Mouse (Mus musculus) lung, postnatal 0 days (tissue): ENCODE data around the gene Fbxo9. TPM values are rescaled to one million over a fixed set of nuclear protein-coding genes. Genes with fewer than 3 reads are reported as not detected.
A peak's percentile ranks its signal among the peaks of the same experiment; 100 is the strongest.

ENCODE experiments used
- ATAC-seq: fragments of 200-750 bp; cut with Nextera tagmentation; 2 replicates; pipeline ENCODE4 v1.8.0; 2017; ENCODE audit warnings: moderate library complexity
- DNase-seq: peaks from one replicate; pipeline ENCODE4 v3.0.0-alpha.2; 2016; ENCODE audit warnings: low spot score
- H3K27ac ChIP-seq: fragments of 300-500 bp; sonication (generic); 2 replicates; pipeline ENCODE4 v1.5.1; 2014; ENCODE audit warnings: antibody characterized with exemption, mild to moderate bottlenecking, low read length, mixed read lengths
- H3K27me3 ChIP-seq: fragments of 300-500 bp; sonication (generic); replicated peaks from 2 replicates; pipeline ENCODE4 v1.6.1; 2014; ENCODE audit warnings: low read length, mixed read lengths; ENCODE audit not compliant: insufficient read depth
- H3K36me3 ChIP-seq: fragments of 300-500 bp; sonication (generic); 2 replicates; pipeline ENCODE4 v1.6.1; 2014; ENCODE audit warnings: low read length, mixed read lengths; ENCODE audit not compliant: insufficient read depth
- H3K4me1 ChIP-seq: fragments of 300-500 bp; sonication (generic); 2 replicates; pipeline ENCODE4 v1.6.1; 2014; ENCODE audit warnings: antibody characterized with exemption, low read depth, low read length, mixed read lengths; ENCODE audit not compliant: insufficient read depth
- H3K4me2 ChIP-seq: fragments of 300-500 bp; sonication (generic); replicated peaks from 2 replicates; pipeline ENCODE4 v1.6.1; 2014; ENCODE audit warnings: low read depth, mild to moderate bottlenecking, low read length, moderate library complexity, mixed read lengths
- H3K4me3 ChIP-seq: fragments of 300-500 bp; sonication (generic); 2 replicates; pipeline ENCODE4 v1.5.1; 2014; ENCODE audit warnings: low read depth, low read length
- H3K9ac ChIP-seq: fragments of 300-500 bp; sonication (generic); replicated peaks from 2 replicates; pipeline ENCODE4 v1.6.1; 2014; ENCODE audit warnings: low read depth, mild to moderate bottlenecking
- H3K9me3 ChIP-seq: fragments of 300-500 bp; sonication (generic); 2 replicates; pipeline ENCODE4 v1.6.1; 2016; ENCODE audit warnings: low read length, mixed read lengths
- CTCF ChIP-seq: IDR thresholded peaks from 2 replicates; pipeline ENCODE4 v1.5.1; 2016; ENCODE audit warnings: antibody characterized with exemption, mild to moderate bottlenecking
- EP300 ChIP-seq: IDR thresholded peaks from 2 replicates; pipeline ENCODE4 v1.6.1; 2016; ENCODE audit warnings: antibody characterized with exemption, mild to moderate bottlenecking, control low read depth
- WGBS: fragments of 180-500 bp; shearing (Covaris S2); extraction: QIAGEN DNeasy Blood & Tissue Kit; methylation state at CpG from one replicate; pipeline ENCODE4 v1.1.7; 2014; 5-methylcytosine and 5-hydroxymethylcytosine counted together
- polyA plus RNA-seq: library from polyadenylated mRNA; unstranded; fragments of >200 nt; fragmentation: Nextera tagmentation; extraction: Ambion mirVana; gene quantifications from 2 replicates; pipeline ENCODE4 v1.2.1, GENCODE M21; 2015

Fbxo9 gene
- polyA plus RNA-seq, 1 experiment from 2014 or later, result 59.9 TPM

DNA sequence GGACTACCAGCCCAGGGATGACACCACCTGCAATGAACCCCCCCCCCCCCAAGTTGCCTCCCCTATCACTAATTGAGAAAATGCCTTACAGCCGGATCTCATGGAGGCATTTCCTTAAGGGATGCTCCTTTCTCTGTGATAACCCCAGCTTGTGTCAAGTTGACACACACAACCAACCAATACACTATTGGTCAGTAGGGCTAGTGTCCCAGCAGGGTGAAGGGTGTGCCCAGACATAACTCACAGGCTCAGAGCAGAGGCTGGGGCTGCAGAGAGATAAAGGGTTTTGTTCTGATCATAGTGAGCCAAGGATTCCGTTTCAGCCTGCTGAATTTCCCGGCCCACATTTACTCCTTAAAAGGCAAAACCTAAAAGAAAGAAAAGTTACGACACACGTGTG lies 38.4 kb downstream of the Fbxo9 start:
- DNase-seq, result no peak
- H3K36me3 ChIP-seq, result no peaks in the 10 kb centered on the region
- no peak overlapping the region for H3K4me2 ChIP-seq
- no peak overlapping the region for H3K27ac ChIP-seq
- ATAC-seq, result no peak
- H3K9ac ChIP-seq, result no peak overlapping the region
- no peaks in the 10 kb centered on the region for H3K27me3 ChIP-seq
- no peak overlapping the region for H3K4me3 ChIP-seq
- H3K4me1 ChIP-seq, result no peaks in the 10 kb centered on the region
- no peaks in the 10 kb centered on the region for H3K9me3 ChIP-seq
- TF ChIP-seq CTCF (no peak), EP300 (no peak)
- 66% methylated on average over 5 of the region's 5 CpGs for WGBS

DNA sequence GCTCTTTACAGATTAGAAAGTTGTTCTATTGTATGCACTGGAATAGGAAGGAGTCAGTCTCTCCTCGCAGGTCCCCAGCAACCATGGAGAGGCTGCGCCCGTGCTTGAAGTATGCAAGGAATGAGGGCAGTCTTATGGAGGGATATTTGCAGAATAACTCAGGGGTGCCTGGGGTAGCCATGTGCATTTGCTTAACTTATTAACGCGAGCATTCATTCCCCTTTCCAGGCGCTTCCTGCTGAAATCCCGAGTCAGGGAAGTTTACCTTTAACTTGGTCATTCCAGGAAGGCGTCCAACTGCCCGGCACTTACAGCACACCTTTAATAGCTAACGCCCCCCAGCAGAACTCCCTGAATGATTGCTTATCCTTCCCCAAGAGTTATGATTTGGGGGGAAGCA lies 44.7 kb downstream of the Fbxo9 start:
- WGBS, result 41% methylated on average over 10 of the region's 10 CpGs
- peak; percentile 73 for DNase-seq

DNA sequence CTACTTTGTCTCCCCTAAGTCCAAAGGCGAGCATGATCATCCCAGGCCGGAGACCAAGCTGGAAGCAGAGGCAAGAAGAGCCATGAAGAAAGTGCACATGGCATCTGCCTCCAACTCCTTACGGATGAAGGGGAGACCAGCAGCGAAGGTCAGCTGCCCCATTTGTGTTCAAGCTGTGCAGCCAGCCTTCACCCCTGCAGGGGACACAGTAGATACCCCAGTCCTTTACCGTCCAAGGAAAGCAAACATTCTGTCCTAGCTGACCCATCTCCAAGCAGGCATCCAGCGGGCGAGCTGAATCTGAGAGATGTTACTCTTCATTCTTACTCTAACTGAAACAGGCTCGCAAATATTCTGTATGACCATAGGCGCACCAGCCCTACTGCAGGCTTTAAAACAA lies 46.5 kb downstream of the Fbxo9 start:
- Histone ChIP-seq H3K4me1 (no peaks in the 10 kb centered on the region), H3K9ac (no peak overlapping the region), H3K36me3 (no peaks in the 10 kb centered on the region), H3K4me3 (no peak overlapping the region), H3K4me2 (no peak overlapping the region), H3K27me3 (no peaks in the 10 kb centered on the region), H3K27ac (no peak overlapping the region), H3K9me3 (no peaks in the 10 kb centered on the region)
- 81% methylated on average over 9 of the region's 9 CpGs for WGBS
- TF ChIP-seq CTCF (no peak), EP300 (no peak)
- DNase-seq (no peak), ATAC-seq (no peak)

More for the DNA sequence above, 44.7 kb downstream of the Fbxo9 start:
- H3K27me3 ChIP-seq, result no peaks in the 10 kb centered on the region
- no peaks in the 10 kb centered on the region for H3K36me3 ChIP-seq
- H3K9me3 ChIP-seq, result no peaks in the 10 kb centered on the region
- no peaks in the 10 kb centered on the region for H3K4me1 ChIP-seq
- no peak overlapping the region for H3K4me2 ChIP-seq
- peak; percentile 93 for ATAC-seq
- H3K27ac ChIP-seq, result no peak overlapping the region
- H3K9ac ChIP-seq, result no peak overlapping the region
- TF ChIP-seq EP300 (peak; percentile 17; the same call in 1 of the 2 replicates), CTCF (no peak)
- no peak overlapping the region for H3K4me3 ChIP-seq

DNA sequence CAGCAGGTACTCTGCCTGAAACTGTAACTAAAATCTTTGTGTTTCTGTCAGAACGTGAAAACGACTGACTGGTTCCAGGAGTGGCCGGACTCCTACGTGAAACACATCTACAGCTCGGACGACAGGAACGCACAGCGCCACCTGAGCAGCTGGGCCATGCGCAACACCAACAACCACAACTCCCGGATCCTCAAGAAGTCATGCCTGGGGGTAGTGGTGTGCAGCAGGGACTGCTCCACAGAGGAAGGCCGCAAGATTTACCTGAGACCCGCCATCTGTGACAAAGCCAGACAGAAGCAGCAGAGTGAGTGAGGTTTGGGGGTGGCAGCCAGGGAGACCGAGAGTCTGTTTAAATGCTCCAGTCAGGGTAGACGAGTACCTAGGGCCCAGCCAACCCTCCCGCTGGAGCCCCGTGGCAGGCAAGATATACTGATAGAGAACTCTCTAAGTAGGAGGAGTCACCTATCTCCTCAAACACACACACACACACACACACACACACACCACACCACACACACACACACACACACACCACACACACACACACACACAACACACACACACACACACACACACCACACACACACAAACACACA lies 49.2 kb downstream of the Fbxo9 start:
- ATAC-seq, result no peak
- H3K9me3 ChIP-seq, result no peaks in the 10 kb centered on the region
- no peak for DNase-seq
- no peaks in the 10 kb centered on the region for H3K27me3 ChIP-seq
- H3K4me3 ChIP-seq, result no peak overlapping the region
- H3K36me3 ChIP-seq, result no peaks in the 10 kb centered on the region
- no peaks in the 10 kb centered on the region for H3K4me1 ChIP-seq
- no peak overlapping the region for H3K27ac ChIP-seq
- no peak overlapping the region for H3K9ac ChIP-seq
- TF ChIP-seq CTCF, result no peak
- no peak for TF ChIP-seq EP300
- WGBS, result 74% methylated on average over 14 of the region's 16 CpGs
- no peak overlapping the region for H3K4me2 ChIP-seq

DNA sequence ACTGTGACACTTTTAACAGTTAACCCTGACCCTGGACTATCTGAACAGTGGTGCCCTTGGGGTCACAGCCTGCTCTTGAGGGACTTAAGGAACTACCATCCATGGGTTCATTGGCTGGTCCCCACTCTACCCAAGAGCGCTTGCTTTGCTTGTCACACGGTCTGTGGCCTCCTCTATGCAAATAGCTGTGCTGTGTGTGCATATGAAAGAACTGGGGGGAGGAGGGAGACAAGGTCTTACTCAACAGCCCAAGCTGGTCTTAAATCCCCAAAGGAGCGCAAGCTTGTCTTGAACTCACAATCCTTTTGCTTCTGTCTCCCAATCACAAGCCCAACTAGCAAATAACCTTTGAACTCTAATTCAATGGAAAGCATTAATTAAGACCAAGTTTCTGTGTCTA lies 54.6 kb downstream of the Fbxo9 start:
- no peak for ATAC-seq
- no peaks in the 10 kb centered on the region for H3K27me3 ChIP-seq

DNA sequence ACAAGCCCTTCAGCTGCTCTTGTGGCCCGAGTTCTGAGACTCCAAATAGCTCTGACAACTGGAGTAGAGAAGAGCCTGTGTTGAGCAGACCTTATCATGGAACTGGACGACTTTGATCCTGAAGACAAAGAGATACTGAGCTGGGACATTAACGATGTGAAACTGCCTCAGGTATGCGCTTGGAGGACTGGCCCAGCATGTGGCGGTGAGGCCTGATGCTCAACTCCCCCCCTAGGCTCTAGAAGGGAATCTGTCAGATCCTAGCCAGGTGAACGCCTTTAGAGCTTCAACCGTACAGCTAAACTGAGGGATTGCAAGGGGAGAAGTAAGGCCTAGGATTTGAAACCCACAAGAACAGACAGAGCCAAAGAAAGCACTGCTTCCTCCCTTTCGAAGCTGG lies 55.0 kb downstream of the Fbxo9 start:
- H3K9ac ChIP-seq, result no peak overlapping the region
- no peaks in the 10 kb centered on the region for H3K9me3 ChIP-seq
- ATAC-seq (no peak), DNase-seq (no peak)
- TF ChIP-seq CTCF (no peak), EP300 (no peak)
- H3K4me3 ChIP-seq, result no peak overlapping the region
- no peak overlapping the region for H3K27ac ChIP-seq
- WGBS, result 63% methylated on average over 8 of the region's 8 CpGs
- H3K36me3 ChIP-seq, result no peaks in the 10 kb centered on the region
- no peak overlapping the region for H3K4me2 ChIP-seq
- H3K4me1 ChIP-seq, result no peaks in the 10 kb centered on the region
- H3K27me3 ChIP-seq, result no peaks in the 10 kb centered on the region

More for the DNA sequence above, 54.6 kb downstream of the Fbxo9 start:
- Histone ChIP-seq H3K4me1 (no peaks in the 10 kb centered on the region), H3K27ac (no peak overlapping the region), H3K36me3 (no peaks in the 10 kb centered on the region), H3K4me2 (no peak overlapping the region), H3K4me3 (no peak overlapping the region), H3K9ac (no peak overlapping the region), H3K9me3 (no peaks in the 10 kb centered on the region)
- 80% methylated on average over 3 of the region's 3 CpGs for WGBS
- no peak for DNase-seq
- TF ChIP-seq EP300 (no peak), CTCF (no peak)

DNA sequence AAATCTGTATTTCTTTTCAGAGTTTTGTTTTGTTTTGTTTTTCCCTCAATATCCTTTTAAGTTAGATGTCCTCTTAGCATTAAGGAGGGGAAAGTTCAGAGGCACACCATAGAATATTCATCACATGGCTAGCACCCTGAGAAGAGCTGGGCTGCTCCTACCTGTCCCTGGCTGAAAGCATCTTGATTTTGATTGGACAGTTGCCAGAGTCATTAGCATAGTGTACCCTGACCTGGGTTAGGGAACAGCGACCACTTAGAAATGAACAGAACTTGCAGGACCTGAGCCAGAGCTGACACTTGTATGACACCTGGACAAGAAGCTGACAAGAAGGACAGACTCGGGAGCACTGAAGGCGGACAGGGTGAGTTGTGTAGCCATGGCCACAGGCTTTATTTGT lies 57.2 kb downstream of the Fbxo9 start, which contains the start of gene Gcm1:
Gcm1 (plus strand) TSS at position 248 of the 400 bp plus-strand sequence.
- Histone ChIP-seq H3K27me3 (no peaks in the 10 kb centered on the region), H3K36me3 (no peaks in the 10 kb centered on the region), H3K9ac (no peak within 1 kb of the TSS), H3K4me2 (no peak within 1 kb of the TSS), H3K27ac (no peak within 1 kb of the TSS), H3K4me1 (no peaks in the 10 kb centered on the region), H3K9me3 (no peaks in the 10 kb centered on the region), H3K4me3 (no peak within 1 kb of the TSS)
- ATAC-seq (no peak), DNase-seq (no peak)
- TF ChIP-seq CTCF (no peak), EP300 (no peak)
- 42% methylated on average over 3 of the region's 3 CpGs for WGBS
